Mouse (Mus musculus) cerebellum, adult 18-20 months (tissue): Measurements from ENCODE around the gene Ndufs8.
A peak's percentile ranks its signal among the peaks of the same experiment; 100 is the strongest.

ENCODE experiments used
- DNase-seq, 2 experiments: peaks; one replicate each; pipeline ENCODE4 v3.0.0; 2021

The Ndufs8 gene

DNA sequence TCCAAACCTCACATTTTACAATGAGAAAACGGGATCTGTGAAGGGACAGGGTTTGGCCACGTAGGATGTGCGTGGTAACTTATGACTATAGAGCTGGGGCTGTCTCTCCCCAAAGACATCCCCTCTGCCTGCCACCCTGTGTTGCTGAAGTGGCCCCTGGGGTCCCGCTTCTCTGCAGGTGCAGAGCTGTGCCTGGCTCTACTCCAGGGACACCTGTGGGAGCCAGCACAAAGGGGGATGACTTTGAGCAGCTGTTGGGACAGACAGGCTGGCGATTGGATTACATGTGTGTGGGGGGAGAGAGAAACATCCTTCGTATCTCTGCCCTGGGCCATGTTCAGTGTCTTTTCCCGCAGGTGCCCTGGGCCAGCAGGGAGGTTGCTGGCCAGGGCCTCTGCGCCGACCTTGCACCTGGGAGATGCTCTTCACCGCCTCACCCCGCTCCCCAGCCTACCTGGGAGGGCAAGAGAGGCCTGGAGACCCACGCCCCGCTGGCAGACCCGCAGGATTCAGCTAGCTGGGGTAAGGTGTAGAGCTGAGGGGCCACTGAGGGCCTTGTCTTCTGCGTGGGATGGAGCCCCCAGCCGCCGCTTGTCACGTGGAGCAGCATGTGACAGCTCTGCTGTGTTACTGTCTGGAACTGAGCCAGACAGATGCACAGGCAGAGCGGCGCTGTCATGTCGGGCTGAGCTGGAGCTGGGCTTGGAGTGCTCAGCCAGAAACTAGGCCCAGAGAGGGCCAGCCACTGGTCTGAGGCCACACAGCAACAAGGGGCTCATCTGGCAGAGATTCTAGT is 17.9 kb upstream of the Ndufs8 start:
- DNase-seq = no peak

- peak; percentile 88 to 93 for DNase-seq
These were observed 16.8 kb upstream of the Ndufs8 start, which contains the start of gene Aldh3b1 for GRCm38 (mm10) chr19:3929211-3929941. Gene Aldh3b1, minus strand, starts transcription at chr19:3929808.

- no peak for DNase-seq
These were observed 16.2 kb upstream of the Ndufs8 start for GRCm38 (mm10) chr19:3928779-3929178.

DNA sequence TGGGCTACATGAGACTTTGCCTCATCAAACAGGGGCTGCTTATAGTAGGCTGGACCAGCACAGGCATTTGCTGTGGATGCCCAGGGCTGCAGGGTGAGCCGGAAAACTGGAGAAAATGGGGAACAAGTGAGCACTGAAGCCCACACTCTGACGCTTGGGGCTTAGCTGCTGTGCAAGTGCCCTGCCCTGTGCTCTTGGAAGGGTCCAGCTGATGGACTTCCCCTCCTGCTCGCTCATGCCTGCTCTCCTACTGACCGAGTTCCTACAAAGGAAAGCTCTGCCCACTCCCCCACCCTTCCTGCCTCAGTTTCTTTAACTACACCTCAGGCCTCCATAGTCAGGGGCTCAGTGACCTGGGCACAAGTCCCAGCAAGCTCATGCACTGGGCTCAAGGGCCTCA is 15.4 kb upstream of the Ndufs8 start:
- no peak for DNase-seq

DNA sequence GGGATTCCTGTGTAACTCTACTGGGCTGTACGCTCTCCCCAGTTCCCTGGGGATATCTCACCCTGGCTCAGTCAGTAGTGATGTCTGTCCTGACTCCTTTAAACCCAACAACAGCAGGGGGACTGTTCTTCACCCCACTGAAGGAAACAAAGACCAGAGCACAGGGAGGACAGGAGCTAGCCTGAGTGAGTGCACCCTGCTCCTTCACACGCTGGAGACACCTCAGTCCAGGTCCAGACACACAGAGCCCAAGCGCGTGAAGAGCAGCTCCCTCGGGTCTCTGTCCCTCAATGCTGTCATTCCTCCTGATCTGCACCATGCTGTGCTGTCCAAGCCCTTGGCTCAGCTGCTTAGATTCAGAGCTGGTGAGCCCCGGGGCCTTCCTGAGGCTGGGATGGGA is 14.1 kb upstream of the Ndufs8 start:
- no peak for DNase-seq

GRCm38 (mm10) chr19:3926279-3926678 is 13.7 kb upstream of the Ndufs8 start:
- DNase-seq = peak; percentile 50 to 57

- no peak for DNase-seq
These were observed 13.3 kb upstream of the Ndufs8 start for GRCm38 (mm10) chr19:3925859-3926258.

DNA sequence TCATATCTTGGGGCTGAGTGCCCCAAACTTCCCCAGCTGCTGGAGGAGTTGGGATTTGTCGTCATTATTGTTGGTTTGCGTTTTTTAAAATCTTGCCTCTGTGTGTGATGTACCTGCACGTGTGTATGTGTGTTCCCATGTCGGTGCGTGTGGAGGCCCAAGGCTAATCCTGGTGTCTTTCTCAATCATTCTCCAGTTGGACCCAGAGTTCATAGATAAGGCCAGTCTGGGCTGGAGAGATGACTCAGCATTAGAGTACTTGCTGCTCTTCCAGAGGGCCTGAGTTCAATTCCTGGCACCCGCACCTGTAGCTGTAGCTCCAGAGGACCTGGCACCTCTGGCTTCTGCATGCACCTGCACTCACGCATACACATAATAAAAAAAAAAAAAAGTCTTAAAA is 12.3 kb upstream of the Ndufs8 start:
- DNase-seq = no peak

GRCm38 (mm10) chr19:3924190-3924589 is 11.6 kb upstream of the Ndufs8 start:
- no peak for DNase-seq

DNA sequence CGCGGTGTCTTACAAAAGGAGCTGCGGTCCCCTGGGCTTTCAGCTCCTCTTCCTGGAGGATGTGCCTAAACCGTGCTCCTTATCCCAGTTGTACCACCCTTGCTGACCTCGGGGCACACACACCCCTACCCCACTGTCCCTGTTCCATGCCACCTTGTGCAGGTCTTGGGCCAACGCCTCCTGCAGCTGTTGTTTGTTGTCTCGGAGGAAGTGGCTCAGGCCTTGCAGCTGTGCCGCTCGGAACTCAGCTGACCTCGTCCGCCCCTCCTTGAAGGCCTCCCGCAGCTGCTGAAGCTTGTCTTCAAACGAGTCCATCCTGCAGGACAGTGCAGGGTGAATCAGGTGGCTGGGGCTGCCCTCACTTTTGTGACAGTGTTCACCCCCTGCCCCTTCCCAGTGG is 11.0 kb upstream of the Ndufs8 start:
- DNase-seq = no peak

DNA sequence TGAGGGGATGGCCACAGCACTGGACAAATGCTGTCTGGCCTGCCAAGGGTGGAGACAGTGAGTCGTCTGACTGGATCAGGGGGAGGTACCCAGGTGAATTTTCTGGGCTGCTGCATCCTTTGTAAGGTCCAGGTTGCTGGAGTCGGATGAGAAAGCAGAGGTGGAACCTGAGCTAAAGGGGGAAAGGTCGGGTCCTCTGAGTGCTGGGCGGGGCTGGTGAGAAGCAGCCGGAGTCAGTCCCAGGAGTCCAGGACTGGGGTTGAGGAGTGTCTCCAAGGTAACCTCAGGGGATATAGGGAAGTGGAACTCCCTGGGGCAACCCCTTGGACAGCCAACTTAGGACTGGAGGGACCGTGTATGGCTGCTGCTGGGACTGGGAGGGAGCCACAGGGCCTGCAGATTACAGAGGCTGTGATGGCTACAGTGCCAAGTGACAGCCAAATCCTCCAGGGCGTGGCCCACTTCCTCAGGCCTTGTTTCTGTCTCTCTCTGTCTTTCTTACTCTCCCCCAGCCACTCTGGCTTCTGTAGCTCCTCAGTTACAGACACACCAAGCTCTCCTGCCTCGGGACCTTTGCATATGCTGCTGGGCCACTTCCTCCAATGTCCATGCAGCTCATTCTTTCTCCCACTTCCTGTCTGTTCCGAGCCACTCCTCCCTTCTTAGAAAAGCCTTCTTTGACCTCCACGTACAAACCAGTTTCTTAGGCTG is 10.2 kb upstream of the Ndufs8 start:
- no peak for DNase-seq

GRCm38 (mm10) chr19:3919928-3920327 is 7.4 kb upstream of the Ndufs8 start:
- DNase-seq = no peak

DNA sequence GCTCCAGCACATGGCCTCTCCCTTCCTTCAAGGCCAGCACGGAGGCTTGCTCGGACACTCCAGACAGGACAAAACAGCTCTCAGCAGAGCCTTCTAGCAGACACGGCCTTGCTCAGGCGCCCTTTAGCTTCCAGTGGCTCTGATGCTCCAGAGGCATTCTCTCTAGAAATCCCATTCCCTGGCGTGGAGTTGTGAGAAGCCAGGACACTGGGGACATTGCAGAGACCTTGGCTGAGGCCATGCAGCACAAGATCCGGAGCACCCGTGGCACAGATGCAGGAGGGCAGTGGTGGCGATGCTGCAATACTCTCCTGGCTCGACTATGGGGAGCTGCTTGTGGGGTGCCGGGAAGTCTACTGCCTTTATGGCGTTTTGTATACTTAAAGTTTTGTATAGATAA is 4.2 kb upstream of the Ndufs8 start:
- DNase-seq = no peak

- no peak for DNase-seq
These were observed 2.0 kb upstream of the Ndufs8 start for GRCm38 (mm10) chr19:3914535-3914934.

DNA sequence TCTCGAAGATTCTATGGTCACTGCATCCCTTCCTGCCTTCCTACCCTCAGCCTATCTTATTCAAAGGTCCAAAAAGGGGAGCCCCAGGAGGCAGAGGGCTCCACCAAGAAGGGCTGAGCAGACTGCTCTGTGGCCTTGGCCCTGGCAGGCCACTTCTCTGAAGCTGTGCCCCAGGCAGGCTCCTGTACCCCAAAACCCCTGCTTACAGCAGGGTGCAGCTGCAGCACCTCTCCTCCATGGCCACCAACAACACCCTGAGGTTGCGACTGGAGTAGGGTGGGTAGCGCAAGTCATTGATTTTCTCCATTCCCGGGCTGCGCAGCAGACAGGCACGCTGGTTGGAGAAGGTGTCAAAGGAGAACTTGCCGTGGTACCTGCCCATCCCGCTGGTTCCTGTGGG is 1.1 kb upstream of the Ndufs8 start:
- DNase-seq = no peak

GRCm38 (mm10) chr19:3910206-3910605 is 2.4 kb downstream of the Ndufs8 start:
- DNase-seq = no peak

- DNase-seq = no peak
These were observed 4.5 kb downstream of the Ndufs8 start for GRCm38 (mm10) chr19:3907876-3908660.

DNA sequence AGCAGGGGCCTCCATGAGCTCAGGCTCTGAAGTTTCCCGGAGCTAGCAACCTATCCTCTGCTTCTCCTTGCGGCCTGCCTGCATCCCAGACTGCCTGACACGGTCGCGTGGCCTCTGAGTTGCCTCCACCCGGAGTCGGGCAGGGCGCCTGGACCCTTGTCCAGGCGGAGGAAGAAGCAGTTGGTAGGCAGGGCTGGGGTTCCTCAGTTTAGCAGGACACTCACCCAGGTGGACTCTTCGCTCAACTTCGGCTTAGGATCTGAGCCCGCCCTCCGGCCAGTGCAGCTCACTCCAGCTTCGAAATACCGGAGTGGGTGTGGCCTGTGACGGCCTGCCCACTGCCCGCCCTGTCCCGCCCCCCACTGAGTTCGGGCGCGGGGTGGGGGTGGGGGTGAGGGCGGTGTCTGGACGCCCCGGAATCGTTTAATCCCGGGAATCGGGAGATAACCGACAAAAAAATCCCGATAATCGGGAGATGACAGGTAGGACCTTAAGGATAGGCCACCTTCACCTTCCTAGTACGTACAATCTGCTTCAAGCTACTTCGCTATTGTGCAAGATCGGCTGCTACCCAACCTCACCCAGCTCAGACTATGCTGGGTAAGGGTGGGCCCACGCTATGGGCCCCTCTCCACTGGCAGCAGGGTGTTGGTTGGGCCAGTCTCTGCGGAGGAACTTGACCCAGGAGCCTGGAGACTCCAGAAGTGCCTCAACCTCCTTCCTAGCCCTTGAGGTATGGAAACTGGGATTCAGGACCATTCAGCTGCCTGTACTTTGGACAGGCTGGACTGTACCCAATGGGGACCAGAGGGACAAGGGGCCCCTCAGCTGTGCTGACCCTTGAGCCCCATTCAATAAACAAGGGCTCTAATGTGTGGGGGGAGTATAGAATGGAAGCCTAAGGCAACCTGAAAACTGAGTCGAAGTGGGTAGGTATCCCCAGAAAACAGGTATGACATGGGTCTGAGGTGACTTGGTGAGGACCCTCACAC is 5.5 kb downstream of the Ndufs8 start, which contains the start of gene Tcirg1:
TSS of gene Tcirg1 (minus strand) at position 339 of the 992 bp plus-strand sequence.
- peak; percentile 49 to 53 for DNase-seq

DNA sequence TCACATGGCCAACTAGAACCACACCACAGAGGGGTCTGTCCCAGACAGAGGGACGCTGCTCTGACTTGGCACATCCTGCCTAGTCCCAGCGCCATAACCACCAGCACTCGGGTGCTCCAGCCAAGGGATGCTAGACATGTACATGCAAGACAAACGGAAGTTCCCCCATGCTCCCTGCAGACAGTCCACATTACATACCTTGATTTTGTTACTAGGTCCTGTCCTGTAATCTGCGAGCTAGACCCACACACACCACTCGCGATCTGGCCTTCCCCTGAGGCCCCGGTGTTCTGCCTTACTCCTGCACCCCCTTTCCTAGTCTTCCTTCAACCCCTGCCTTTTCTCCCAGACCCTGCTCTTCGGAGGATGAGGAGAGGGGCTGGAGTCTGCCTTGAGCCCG is 6.2 kb downstream of the Ndufs8 start:
- no peak for DNase-seq

GRCm38 (mm10) chr19:3905261-3905969 is 7.2 kb downstream of the Ndufs8 start:
- no peak for DNase-seq

GRCm38 (mm10) chr19:3904363-3904675 is 8.3 kb downstream of the Ndufs8 start:
- DNase-seq = no peak
